Mouse (Mus musculus) lung, postnatal 0 days (tissue): ENCODE measurements around the gene Phka2.

ENCODE experiments used
- CTCF ChIP-seq: IDR thresholded peaks from 2 replicates; pipeline ENCODE4 v1.5.1; 2016; ENCODE audit warnings: antibody characterized with exemption, mild to moderate bottlenecking
- EP300 ChIP-seq: IDR thresholded peaks from 2 replicates; pipeline ENCODE4 v1.6.1; 2016; ENCODE audit warnings: antibody characterized with exemption, mild to moderate bottlenecking, control low read depth

DNA sequence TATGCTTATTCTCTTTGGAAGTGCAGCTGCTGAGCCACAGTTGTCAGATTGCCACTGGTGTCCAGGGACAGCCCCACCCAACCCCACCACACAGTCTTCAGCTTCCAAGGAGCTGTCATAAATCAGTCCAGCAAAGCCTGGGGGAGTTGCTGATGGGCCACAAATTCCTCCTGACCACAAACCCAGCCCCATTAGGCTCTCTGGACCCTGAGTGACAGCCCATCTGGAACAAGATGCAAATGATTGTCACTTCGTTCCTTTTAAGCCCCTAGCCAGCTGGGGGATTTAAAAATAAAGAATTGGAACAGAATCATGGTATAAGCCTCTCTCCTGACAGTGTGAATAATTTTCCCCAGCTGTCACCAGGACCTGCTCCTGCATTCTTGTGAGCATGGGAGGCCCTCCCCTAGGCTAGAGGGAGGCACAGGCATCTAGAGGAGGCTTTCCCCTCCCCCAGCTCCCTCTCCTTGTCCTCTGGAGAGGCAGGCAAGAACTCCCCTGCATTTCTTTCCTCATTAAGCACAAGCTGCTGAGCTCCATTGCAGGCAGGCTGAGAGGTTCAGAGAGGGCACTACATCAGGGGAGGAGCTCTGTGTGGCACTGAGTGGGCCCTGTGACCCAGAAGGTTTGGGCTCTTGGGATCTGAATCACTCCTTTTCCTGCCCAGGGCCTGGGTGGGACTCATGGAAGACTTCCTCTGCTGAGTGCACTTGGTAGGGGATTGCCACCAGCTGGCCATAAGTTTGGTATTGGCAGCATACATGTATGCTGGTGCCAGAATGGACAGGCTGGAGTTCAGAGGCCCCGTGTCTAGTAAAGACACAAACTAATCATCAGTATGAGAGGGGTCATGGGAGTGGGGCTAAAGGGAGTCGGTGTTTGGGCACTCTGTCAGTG lies 96.8 kb downstream of the Phka2 start:
- no peak for TF ChIP-seq CTCF
- peak; percentile 86 for TF ChIP-seq EP300
